Mouse (Mus musculus): ENCODE data around the gene Sec61a1. TPM values are rescaled to one million over a fixed set of nuclear protein-coding genes. Genes with fewer than 3 reads are reported as not detected.
A peak's percentile ranks its signal among the peaks of the same experiment; 100 is the strongest.

Gene Sec61a1
- polyA plus RNA-seq, 1 experiment, result 80.5 TPM

DNA sequence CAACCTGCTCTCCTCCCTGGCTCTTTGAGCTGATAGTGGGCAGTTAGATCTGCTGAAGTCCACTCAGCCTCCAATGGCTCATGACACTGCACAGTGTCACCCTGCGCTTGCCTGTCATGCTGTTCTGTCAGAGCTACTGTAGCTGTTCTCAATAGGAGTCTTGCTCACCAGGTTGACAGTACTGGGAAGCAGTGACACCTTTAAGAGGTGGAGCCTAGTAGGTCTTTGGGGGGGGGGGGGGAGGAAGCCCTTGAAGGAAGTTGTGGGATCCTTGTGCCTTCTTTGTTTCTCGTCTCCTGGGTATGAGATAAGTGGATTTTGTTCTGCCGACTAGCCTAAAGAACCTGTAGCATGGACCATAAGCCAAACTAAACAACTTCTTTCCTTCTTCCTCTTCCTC lies 3.9 kb upstream of the Sec61a1 start:
- TF ChIP-seq GATA1 (IDR thresholded peaks at IDR 0.05; ENCODE audit: borderline replicate concordance, low read length), result no peak
- TF ChIP-seq FLI1 (IDR thresholded peaks at IDR 0.05; ENCODE audit: low read length), result no peak
- Histone ChIP-seq H3K4me3 (replicated peaks) (peak overlapping the region; percentile 84), H3K36me3 (replicated peaks; ENCODE audit: low read length) (no peaks in the 10 kb centered on the region)

DNA sequence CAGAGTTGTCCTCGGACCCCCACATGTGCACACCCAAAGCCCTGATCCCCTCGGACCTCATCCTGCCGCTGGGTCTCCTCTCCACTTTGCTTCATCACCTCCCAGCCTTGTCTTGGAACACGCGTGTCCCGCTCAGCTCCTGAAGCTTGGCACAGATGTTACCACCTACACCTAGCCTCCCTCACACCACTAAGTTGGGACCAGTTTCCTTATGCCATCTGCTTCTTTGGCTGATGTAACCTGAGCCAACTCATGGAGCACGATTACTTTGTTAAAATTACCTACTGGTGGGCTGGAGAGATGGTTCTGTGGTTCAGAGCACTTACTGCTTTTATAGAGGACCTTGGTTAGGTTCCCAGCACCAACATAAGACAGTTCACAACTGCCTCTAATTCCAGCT lies 3.1 kb upstream of the Sec61a1 start:
- peak overlapping the region; percentile 3 for H3K4me3 ChIP-seq (replicated peaks)
- H3K9me3 ChIP-seq, result no peaks in the 10 kb centered on the region
- H3K36me3 ChIP-seq (replicated peaks; ENCODE audit: low read length), result peaks cover 5% of the 10 kb centered on the region
- TF ChIP-seq FLI1 (IDR thresholded peaks at IDR 0.05; ENCODE audit: low read length), result no peak
- no peak for TF ChIP-seq GATA1 (IDR thresholded peaks at IDR 0.05; ENCODE audit: borderline replicate concordance, low read length)
- peaks cover 55% of the 10 kb centered on the region for H3K4me1 ChIP-seq
- peaks cover under 1% of the 10 kb centered on the region for H3K27me3 ChIP-seq (replicated peaks)

More for the DNA sequence above, 3.9 kb upstream of the Sec61a1 start:
- H3K4me1 ChIP-seq, result peaks cover 50% of the 10 kb centered on the region
- no peaks in the 10 kb centered on the region for H3K9me3 ChIP-seq
- peaks cover 5% of the 10 kb centered on the region for H3K27me3 ChIP-seq (replicated peaks)

DNA sequence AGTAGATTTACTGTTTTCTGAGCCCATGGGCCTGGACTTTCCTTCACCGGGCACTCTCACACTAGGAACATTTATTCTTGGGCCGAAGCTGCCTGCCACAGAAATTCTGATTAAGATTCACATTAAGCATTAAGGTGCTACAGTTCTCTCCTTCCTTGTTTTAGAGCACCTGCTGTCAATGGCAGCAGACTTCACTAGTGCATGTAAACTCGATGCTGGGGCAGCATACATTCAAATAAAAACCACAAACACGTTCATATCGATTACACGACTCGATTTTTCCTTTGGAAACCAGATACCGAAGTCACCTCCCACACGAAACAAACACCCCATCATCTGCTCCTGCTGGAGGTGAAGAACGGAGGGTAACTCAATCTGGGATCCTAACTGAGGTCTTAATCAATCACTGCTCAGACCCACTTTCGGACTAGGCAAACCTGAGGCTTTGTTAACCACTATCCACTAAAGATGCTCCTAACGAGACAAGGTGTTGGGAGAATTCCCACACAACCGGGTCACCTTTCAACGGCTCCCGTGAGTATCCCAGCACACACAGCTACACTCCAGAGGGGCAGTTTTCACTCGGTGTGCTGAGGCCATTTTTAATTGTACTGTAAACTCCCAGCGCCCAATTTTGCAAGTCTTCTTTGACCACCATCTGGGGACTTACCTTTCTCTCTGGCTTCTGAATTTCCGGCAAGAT lies 853 bp downstream of the Sec61a1 start:
- H3K9me3 ChIP-seq, result no peaks in the 10 kb centered on the region
- peaks cover 43% of the 10 kb centered on the region for H3K36me3 ChIP-seq (replicated peaks; ENCODE audit: low read length)
- no peaks in the 10 kb centered on the region for H3K27me3 ChIP-seq (replicated peaks)
- peak overlapping the region; percentile 94 for H3K4me3 ChIP-seq (replicated peaks)
- TF ChIP-seq GATA1 (IDR thresholded peaks at IDR 0.05; ENCODE audit: borderline replicate concordance, low read length), result no peak
- no peak for TF ChIP-seq FLI1 (IDR thresholded peaks at IDR 0.05; ENCODE audit: low read length)
- H3K4me1 ChIP-seq, result peaks cover 72% of the 10 kb centered on the region

DNA sequence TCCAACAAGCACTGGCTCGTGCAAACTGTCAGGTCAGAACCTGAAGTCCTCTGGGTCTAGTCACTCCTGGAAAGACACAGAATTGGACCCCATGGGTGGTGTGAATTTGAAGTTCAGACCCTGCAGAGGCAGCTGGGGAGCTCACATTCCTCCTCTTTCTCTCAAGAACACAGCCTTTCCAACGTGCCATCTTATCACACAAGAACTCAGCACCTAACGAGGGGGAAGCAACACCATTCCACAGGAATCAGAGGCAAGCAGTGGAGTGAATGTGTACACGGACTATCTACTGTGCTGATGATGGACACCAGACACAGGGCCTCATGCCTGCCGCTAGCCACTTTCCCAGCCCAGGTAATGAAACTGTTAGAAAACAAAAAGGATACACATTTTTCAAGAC lies 2.0 kb downstream of the Sec61a1 start:
- H3K36me3 ChIP-seq (replicated peaks; ENCODE audit: low read length), result peaks cover 55% of the 10 kb centered on the region
- H3K9me3 ChIP-seq, result no peaks in the 10 kb centered on the region
- H3K4me3 ChIP-seq (replicated peaks), result peak overlapping the region; percentile 70
- no peaks in the 10 kb centered on the region for H3K27me3 ChIP-seq (replicated peaks)
- no peak for TF ChIP-seq FLI1 (IDR thresholded peaks at IDR 0.05; ENCODE audit: low read length)
- peaks cover 60% of the 10 kb centered on the region for H3K4me1 ChIP-seq

DNA sequence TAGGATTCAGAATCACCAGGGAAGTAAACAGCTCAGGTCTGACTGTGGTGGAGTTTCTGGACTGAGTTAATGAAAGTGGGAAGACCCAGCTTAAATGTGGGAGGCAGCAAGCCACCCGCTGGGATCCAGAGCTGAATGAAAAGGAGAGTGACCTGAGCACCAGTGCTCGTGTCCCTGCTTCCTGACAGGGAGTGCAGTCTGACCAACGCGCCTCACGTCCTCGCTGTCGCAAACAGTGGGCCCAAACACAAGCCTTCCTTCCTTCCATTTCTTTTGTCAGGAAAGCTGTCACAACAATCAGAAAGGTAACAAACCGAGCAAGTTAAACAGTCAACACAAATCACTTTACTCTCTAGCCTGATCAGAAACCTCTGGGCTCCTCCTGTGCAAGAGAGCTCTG lies 2.7 kb downstream of the Sec61a1 start:
- TF ChIP-seq FLI1 (IDR thresholded peaks at IDR 0.05; ENCODE audit: low read length) (no peak), GATA1 (IDR thresholded peaks at IDR 0.05; ENCODE audit: borderline replicate concordance, low read length) (no peak)

DNA sequence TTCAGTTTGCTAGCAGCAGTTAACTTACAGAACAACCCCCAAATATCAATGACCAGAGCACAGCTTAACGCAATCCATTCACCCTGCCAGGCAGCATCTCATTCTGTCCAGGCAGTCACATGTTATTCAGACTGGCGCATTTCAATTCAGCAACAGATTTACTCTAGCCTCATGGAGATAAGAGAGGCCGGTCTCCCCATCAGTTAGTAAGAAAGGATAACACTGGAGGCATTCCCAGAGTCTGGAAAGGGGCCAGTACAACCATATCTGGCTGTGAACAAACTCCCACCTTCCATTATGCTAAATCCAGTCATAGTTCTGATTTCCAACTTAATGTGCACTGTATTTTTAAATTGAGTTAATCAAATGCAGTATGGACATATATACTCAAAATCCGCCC lies 4.2 kb downstream of the Sec61a1 start:
- Histone ChIP-seq H3K27me3 (replicated peaks) (no peaks in the 10 kb centered on the region), H3K9me3 (peaks cover 7% of the 10 kb centered on the region), H3K4me1 (peaks cover 54% of the 10 kb centered on the region), H3K36me3 (replicated peaks; ENCODE audit: low read length) (peaks cover 76% of the 10 kb centered on the region), H3K4me3 (replicated peaks) (no peak overlapping the region)
- TF ChIP-seq GATA1 (IDR thresholded peaks at IDR 0.05; ENCODE audit: borderline replicate concordance, low read length), result no peak
- no peak for TF ChIP-seq FLI1 (IDR thresholded peaks at IDR 0.05; ENCODE audit: low read length)

More for the DNA sequence above, 2.7 kb downstream of the Sec61a1 start:
- Histone ChIP-seq H3K4me1 (peaks cover 59% of the 10 kb centered on the region), H3K4me3 (replicated peaks) (no peak overlapping the region), H3K9me3 (no peaks in the 10 kb centered on the region), H3K36me3 (replicated peaks; ENCODE audit: low read length) (peaks cover 62% of the 10 kb centered on the region), H3K27me3 (replicated peaks) (no peaks in the 10 kb centered on the region)

DNA sequence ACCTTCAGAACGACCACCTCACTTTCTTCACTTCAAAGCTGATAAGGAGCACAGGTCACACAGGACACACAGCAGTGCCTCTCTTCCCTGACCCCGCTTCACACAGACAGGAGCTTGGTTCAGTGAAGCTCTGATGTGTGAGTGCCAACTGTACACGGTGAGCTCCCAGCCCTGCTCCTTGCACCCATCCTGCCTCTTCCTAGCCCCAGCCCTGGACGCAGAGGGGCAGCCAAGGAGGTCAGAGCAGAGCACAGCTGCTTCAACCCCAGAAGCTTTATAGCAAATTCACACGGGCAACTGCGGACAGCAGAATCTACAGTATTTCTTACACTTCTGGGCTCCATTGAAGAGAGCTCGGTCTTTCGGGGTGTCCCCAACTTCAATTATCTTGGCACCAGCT lies 4.7 kb downstream of the Sec61a1 start:
- H3K36me3 ChIP-seq (replicated peaks; ENCODE audit: low read length), result peaks cover 81% of the 10 kb centered on the region
- no peaks in the 10 kb centered on the region for H3K27me3 ChIP-seq (replicated peaks)
- H3K9me3 ChIP-seq, result peaks cover 8% of the 10 kb centered on the region
- TF ChIP-seq GATA1 (IDR thresholded peaks at IDR 0.05; ENCODE audit: borderline replicate concordance, low read length) (no peak), FLI1 (IDR thresholded peaks at IDR 0.05; ENCODE audit: low read length) (no peak)
- H3K4me3 ChIP-seq (replicated peaks), result no peak overlapping the region
- H3K4me1 ChIP-seq, result peaks cover 48% of the 10 kb centered on the region

DNA sequence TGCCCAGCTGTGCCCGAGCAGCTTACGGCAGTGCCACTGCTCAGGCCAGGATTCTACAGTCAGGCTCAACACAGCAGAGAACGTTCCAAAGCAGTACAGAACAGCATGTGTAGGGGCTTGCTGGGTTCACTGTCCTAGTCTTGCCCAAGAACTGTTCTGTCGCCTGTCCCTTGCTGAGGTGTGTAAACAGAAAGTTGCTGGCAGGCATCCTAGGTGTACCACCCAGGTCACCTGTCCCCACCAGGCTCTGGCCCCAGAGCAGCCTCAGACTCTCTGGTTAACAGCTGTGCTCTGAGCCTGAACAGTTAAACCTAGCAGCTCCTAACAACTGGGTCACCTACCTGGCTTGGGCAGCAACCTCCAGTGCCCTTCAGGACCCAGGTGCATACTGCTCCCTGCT lies 15.7 kb downstream of the Sec61a1 start:
- peaks cover 85% of the 10 kb centered on the region for H3K36me3 ChIP-seq (replicated peaks; ENCODE audit: low read length)
- no peak for TF ChIP-seq GATA1 (IDR thresholded peaks at IDR 0.05; ENCODE audit: borderline replicate concordance, low read length)
- TF ChIP-seq FLI1 (IDR thresholded peaks at IDR 0.05; ENCODE audit: low read length), result no peak
- peaks cover 54% of the 10 kb centered on the region for H3K4me1 ChIP-seq
- peaks cover 2% of the 10 kb centered on the region for H3K27me3 ChIP-seq (replicated peaks)
- H3K4me3 ChIP-seq (replicated peaks), result peak overlapping the region; percentile 51
- no peaks in the 10 kb centered on the region for H3K9me3 ChIP-seq

DNA sequence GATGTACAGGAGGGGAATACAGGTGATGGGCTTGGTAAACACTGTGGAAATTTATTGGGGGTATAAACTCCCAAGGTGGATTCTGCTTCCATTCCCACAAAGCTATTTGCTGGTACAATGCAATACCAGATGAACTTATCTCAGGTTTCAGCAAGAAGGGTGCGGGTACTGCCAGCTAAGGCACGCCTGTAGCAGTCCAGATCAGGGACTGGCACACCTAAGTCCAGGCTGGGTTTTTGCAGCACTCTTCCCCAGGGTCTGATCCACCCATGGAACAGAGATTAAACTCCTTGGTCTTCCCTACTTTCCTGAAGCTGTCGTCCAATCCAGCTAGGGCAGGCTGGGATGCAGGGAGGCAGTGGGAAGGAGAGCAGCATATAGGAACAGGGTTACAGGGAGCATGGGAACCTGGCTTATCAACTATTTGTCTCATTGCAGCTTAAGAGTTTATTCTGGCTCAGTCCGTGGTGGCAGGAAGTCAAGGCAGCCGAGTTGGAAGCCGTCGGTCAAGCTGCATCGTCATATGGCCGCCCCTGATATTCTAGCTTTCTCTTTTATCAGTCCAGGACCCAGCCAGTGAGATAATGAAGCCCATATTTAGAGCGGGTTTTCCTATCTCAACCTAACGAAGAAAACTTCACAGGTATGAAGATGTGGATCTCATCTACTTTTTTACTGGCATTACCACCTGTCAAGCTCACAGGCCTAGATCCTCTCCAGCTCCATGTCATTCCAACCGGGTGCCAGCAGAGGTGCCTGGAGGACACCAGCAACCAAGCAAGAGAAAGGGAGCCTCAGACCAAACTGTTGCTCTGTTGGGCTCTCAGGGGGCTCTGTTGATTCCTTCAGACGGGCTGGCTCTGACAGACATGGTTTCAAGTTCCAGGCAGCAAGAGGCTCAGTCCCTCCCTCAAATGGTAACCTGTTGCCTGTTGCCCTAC lies 16.4 kb downstream of the Sec61a1 start:
- no peaks in the 10 kb centered on the region for H3K9me3 ChIP-seq

DNA sequence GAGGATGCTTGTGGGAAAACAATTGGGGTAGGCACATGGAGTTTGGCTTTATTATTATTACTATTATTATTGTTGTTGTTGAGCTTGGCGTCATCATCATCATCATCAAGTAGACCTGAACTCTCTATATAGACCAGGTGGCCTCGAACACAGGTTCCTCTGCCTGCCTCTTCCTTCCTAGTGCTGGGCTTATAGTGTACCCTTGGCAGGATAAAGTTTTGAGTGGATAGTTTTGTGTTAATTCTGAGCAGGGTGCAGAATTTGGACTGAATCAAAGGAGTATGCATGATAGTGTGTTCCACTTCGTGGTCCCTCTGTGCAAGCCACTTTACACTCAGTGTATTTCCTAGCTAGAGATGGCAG lies 18.3 kb downstream of the Sec61a1 start:
- no peak for TF ChIP-seq FLI1 (IDR thresholded peaks at IDR 0.05; ENCODE audit: low read length)
- no peak for TF ChIP-seq GATA1 (IDR thresholded peaks at IDR 0.05; ENCODE audit: borderline replicate concordance, low read length)
- H3K4me1 ChIP-seq, result peaks cover 54% of the 10 kb centered on the region
- peak overlapping the region; percentile 91 for H3K4me3 ChIP-seq (replicated peaks)
- peaks cover 83% of the 10 kb centered on the region for H3K36me3 ChIP-seq (replicated peaks; ENCODE audit: low read length)
- peaks cover 2% of the 10 kb centered on the region for H3K27me3 ChIP-seq (replicated peaks)
- H3K9me3 ChIP-seq, result no peaks in the 10 kb centered on the region

More for the DNA sequence above, 16.4 kb downstream of the Sec61a1 start:
- TF ChIP-seq GATA1 (IDR thresholded peaks at IDR 0.05; ENCODE audit: borderline replicate concordance, low read length), result no peak
- no peak for TF ChIP-seq FLI1 (IDR thresholded peaks at IDR 0.05; ENCODE audit: low read length)
- Histone ChIP-seq H3K4me3 (replicated peaks) (peak overlapping the region; percentile 78), H3K36me3 (replicated peaks; ENCODE audit: low read length) (peaks cover 84% of the 10 kb centered on the region), H3K27me3 (replicated peaks) (peaks cover 2% of the 10 kb centered on the region), H3K4me1 (peaks cover 54% of the 10 kb centered on the region)
